Mouse (Mus musculus) midbrain, embryonic 14.5 days (tissue): ENCODE results near the gene Ccdc3. TPM values are rescaled to one million over a fixed set of nuclear protein-coding genes. Genes with fewer than 3 reads are reported as not detected.

Source experiments
- ATAC-seq: fragments of 200-750 bp; cut with Nextera tagmentation; 2 replicates; pipeline ENCODE4 v1.8.0; 2017; ENCODE audit warnings: moderate number of reproducible peaks, moderate library complexity; ENCODE audit not compliant: low FRiP score, low TSS enrichment
- DNase-seq: peaks from one replicate; pipeline ENCODE4 v3.0.0-alpha.2; 2015
- H3K27ac ChIP-seq: fragments of 300-500 bp; sonication (generic); replicated peaks from 2 replicates; pipeline ENCODE4 v1.5.1; 2014; ENCODE audit warnings: mild to moderate bottlenecking, low read depth, low read length, moderate library complexity
- H3K27me3 ChIP-seq: fragments of 300-500 bp; sonication (generic); 2 replicates; pipeline ENCODE4 v1.6.1; 2014; ENCODE audit warnings: low read length, control low read depth, mixed read lengths; ENCODE audit not compliant: control insufficient read depth, insufficient read depth
- H3K36me3 ChIP-seq: fragments of 300-500 bp; sonication (generic); 2 replicates; pipeline ENCODE4 v1.6.1; 2014; ENCODE audit warnings: low read length, control low read depth; ENCODE audit not compliant: control insufficient read depth, insufficient read depth
- H3K4me1 ChIP-seq: fragments of 300-500 bp; sonication (generic); 2 replicates; pipeline ENCODE4 v1.6.1; 2014; ENCODE audit warnings: mild to moderate bottlenecking, antibody characterized with exemption, low read length, control low read depth; ENCODE audit not compliant: control insufficient read depth, insufficient read depth
- H3K4me2 ChIP-seq: fragments of 300-500 bp; sonication (generic); 2 replicates; pipeline ENCODE4 v1.6.1; 2014; ENCODE audit warnings: mild to moderate bottlenecking, low read length, moderate library complexity
- H3K4me3 ChIP-seq: fragments of 300-500 bp; sonication (generic); replicated peaks from 2 replicates; pipeline ENCODE4 v1.5.1; 2014; ENCODE audit warnings: low read depth, low read length
- H3K9ac ChIP-seq: fragments of 300-500 bp; sonication (generic); replicated peaks from 2 replicates; pipeline ENCODE4 v1.6.1; 2014; ENCODE audit warnings: mild to moderate bottlenecking, low read length, moderate library complexity
- H3K9me3 ChIP-seq: fragments of 300-500 bp; sonication (generic); 2 replicates; pipeline ENCODE4 v1.6.1; 2016; ENCODE audit warnings: low read length, control low read depth, mixed read lengths; ENCODE audit not compliant: control insufficient read depth
- WGBS: fragments of 180-500 bp; shearing (Covaris S2); extraction: QIAGEN DNeasy Blood & Tissue Kit; methylation state at CpG from one replicate; pipeline ENCODE4 v1.1.7; 2014; 5-methylcytosine and 5-hydroxymethylcytosine counted together
- polyA plus RNA-seq: library from polyadenylated mRNA; unstranded; fragments of >200 nt; fragmentation: Nextera tagmentation; extraction: Ambion mirVana; gene quantifications from 2 replicates; pipeline ENCODE4 v1.2.1, GENCODE M21; 2014

The Ccdc3 gene
- polyA plus RNA-seq, 1 experiment from 2014 or later, result 7.8 TPM

GRCm38 (mm10) chr2:5185631-5186030 is 48.1 kb downstream of the Ccdc3 start:
- WGBS, result 90% methylated on average over 3 of the region's 3 CpGs
- H3K9ac ChIP-seq, result no peak overlapping the region
- H3K4me3 ChIP-seq, result no peak overlapping the region
- no peaks in the 10 kb centered on the region for H3K27me3 ChIP-seq
- no peak overlapping the region for H3K27ac ChIP-seq
- H3K4me2 ChIP-seq, result no peak overlapping the region
- no peaks in the 10 kb centered on the region for H3K4me1 ChIP-seq
- H3K36me3 ChIP-seq, result no peaks in the 10 kb centered on the region
- H3K9me3 ChIP-seq, result no peaks in the 10 kb centered on the region
- DNase-seq (no peak), ATAC-seq (no peak)

- H3K4me3 ChIP-seq, result no peak overlapping the region
- H3K4me2 ChIP-seq, result no peak overlapping the region
- no peaks in the 10 kb centered on the region for H3K36me3 ChIP-seq
- H3K9me3 ChIP-seq, result no peaks in the 10 kb centered on the region
- no peaks in the 10 kb centered on the region for H3K27me3 ChIP-seq
- DNase-seq (no peak), ATAC-seq (no peak)
- no peak overlapping the region for H3K27ac ChIP-seq
- H3K9ac ChIP-seq, result no peak overlapping the region
- no peaks in the 10 kb centered on the region for H3K4me1 ChIP-seq
- WGBS, result 91% methylated on average over 4 of the region's 4 CpGs
Observed at GRCm38 (mm10) chr2:5192156-5192555, 54.6 kb downstream of the Ccdc3 start.

- Histone ChIP-seq H3K4me3 (no peak overlapping the region), H3K27ac (no peak overlapping the region), H3K27me3 (no peaks in the 10 kb centered on the region), H3K9me3 (no peaks in the 10 kb centered on the region), H3K9ac (no peak overlapping the region), H3K36me3 (no peaks in the 10 kb centered on the region), H3K4me1 (no peaks in the 10 kb centered on the region), H3K4me2 (no peak overlapping the region)
- no peak for DNase-seq
- ATAC-seq, result no peak
- WGBS, result 86% methylated on average over 4 of the region's 4 CpGs
Observed at GRCm38 (mm10) chr2:5193071-5193470, 55.5 kb downstream of the Ccdc3 start.

GRCm38 (mm10) chr2:5194701-5195215 is 57.2 kb downstream of the Ccdc3 start:
- no peaks in the 10 kb centered on the region for H3K36me3 ChIP-seq
- no peak overlapping the region for H3K27ac ChIP-seq
- no peak overlapping the region for H3K4me2 ChIP-seq
- DNase-seq, result peak; percentile 8
- H3K9ac ChIP-seq, result no peak overlapping the region
- no peaks in the 10 kb centered on the region for H3K27me3 ChIP-seq
- 88% methylated on average over 6 of the region's 6 CpGs for WGBS
- ATAC-seq, result no peak
- no peaks in the 10 kb centered on the region for H3K4me1 ChIP-seq
- no peak overlapping the region for H3K4me3 ChIP-seq
- no peaks in the 10 kb centered on the region for H3K9me3 ChIP-seq

GRCm38 (mm10) chr2:5197486-5197885 is 59.9 kb downstream of the Ccdc3 start:
- Histone ChIP-seq H3K4me3 (no peak overlapping the region), H3K36me3 (no peaks in the 10 kb centered on the region), H3K9ac (no peak overlapping the region), H3K9me3 (no peaks in the 10 kb centered on the region), H3K4me1 (no peaks in the 10 kb centered on the region), H3K4me2 (no peak overlapping the region), H3K27ac (no peak overlapping the region), H3K27me3 (no peaks in the 10 kb centered on the region)
- no peak for ATAC-seq
- WGBS, result 57% methylated on average over 4 of the region's 4 CpGs
- DNase-seq, result peak; percentile 36

GRCm38 (mm10) chr2:5199289-5199688 is 61.7 kb downstream of the Ccdc3 start:
- Histone ChIP-seq H3K9ac (no peak overlapping the region), H3K9me3 (no peaks in the 10 kb centered on the region), H3K4me1 (no peaks in the 10 kb centered on the region), H3K4me2 (no peak overlapping the region), H3K27me3 (no peaks in the 10 kb centered on the region), H3K4me3 (no peak overlapping the region), H3K36me3 (no peaks in the 10 kb centered on the region), H3K27ac (no peak overlapping the region)
- 80% methylated on average over 17 of the region's 17 CpGs for WGBS
- no peak for ATAC-seq
- peak; percentile 9 for DNase-seq

- Histone ChIP-seq H3K27me3 (no peaks in the 10 kb centered on the region), H3K36me3 (no peaks in the 10 kb centered on the region), H3K9ac (no peak overlapping the region), H3K4me3 (no peak overlapping the region), H3K9me3 (no peaks in the 10 kb centered on the region), H3K27ac (no peak overlapping the region), H3K4me1 (no peaks in the 10 kb centered on the region), H3K4me2 (no peak overlapping the region)
- 87% methylated on average over 7 of the region's 7 CpGs for WGBS
- DNase-seq (no peak), ATAC-seq (no peak)
Observed at GRCm38 (mm10) chr2:5200817-5201364, 63.3 kb downstream of the Ccdc3 start.

GRCm38 (mm10) chr2:5203146-5203545 is 65.6 kb downstream of the Ccdc3 start:
- no peak for ATAC-seq
- no peaks in the 10 kb centered on the region for H3K36me3 ChIP-seq

GRCm38 (mm10) chr2:5204941-5205340 is 67.4 kb downstream of the Ccdc3 start:
- H3K4me2 ChIP-seq, result no peak overlapping the region
- no peaks in the 10 kb centered on the region for H3K9me3 ChIP-seq
- H3K4me3 ChIP-seq, result no peak overlapping the region
- no peak overlapping the region for H3K9ac ChIP-seq
- H3K27me3 ChIP-seq, result no peaks in the 10 kb centered on the region
- DNase-seq (no peak), ATAC-seq (no peak)
- H3K36me3 ChIP-seq, result no peaks in the 10 kb centered on the region
- WGBS, result 86% methylated on average over 1 of the region's 1 CpGs
- H3K4me1 ChIP-seq, result no peaks in the 10 kb centered on the region
- H3K27ac ChIP-seq, result no peak overlapping the region

More at GRCm38 (mm10) chr2:5203146-5203545, 65.6 kb downstream of the Ccdc3 start:
- DNase-seq, result no peak
- Histone ChIP-seq H3K9me3 (no peaks in the 10 kb centered on the region), H3K4me2 (no peak overlapping the region), H3K27ac (no peak overlapping the region), H3K9ac (no peak overlapping the region), H3K4me1 (no peaks in the 10 kb centered on the region), H3K4me3 (no peak overlapping the region), H3K27me3 (no peaks in the 10 kb centered on the region)
- 95% methylated on average over 1 of the region's 1 CpGs for WGBS
